Mouse (Mus musculus): ENCODE measurements around the gene Atp11a. TPM values are rescaled to one million over a fixed set of nuclear protein-coding genes. Genes with fewer than 3 reads are reported as not detected.

The Atp11a gene
- polyA plus RNA-seq, 1 experiment from 2014 or later: 17.0 TPM

DNA sequence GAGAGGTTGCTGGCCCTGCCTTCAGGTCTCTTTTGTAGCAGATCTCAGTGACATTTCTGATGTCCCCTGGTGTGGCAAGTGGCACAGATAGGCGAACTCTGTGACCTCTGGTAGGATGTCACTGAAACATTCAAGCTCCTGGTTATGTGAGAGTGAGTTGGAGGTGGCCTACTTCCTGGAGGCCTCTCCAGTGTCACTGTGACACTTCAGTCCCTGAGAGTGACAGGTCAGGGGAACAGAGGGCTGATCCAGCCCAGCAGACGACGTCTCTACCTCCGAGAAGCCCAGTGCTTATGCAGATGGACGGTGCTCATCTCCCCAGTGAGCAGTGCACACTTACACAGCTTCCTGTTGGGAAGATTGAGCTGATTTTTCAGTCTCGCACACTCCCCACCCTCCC lies 68.4 kb downstream of the Atp11a start:
- H3K36me3 ChIP-seq: peaks cover 89% of the 10 kb centered on the region
- ATAC-seq (replicated peaks; ENCODE audit: low FRiP score): no peak
- no peak overlapping the region for H3K27ac ChIP-seq
- no peak overlapping the region for H3K4me2 ChIP-seq
- H3K4me3 ChIP-seq (replicated peaks): no peak overlapping the region
- H3K4me1 ChIP-seq: peaks cover 11% of the 10 kb centered on the region; the same call in 1 of the 2 replicates
- H3K9ac ChIP-seq: no peak overlapping the region
- WGBS: 69% methylated on average over 6 of the region's 6 CpGs
- H3K27me3 ChIP-seq: no peaks in the 10 kb centered on the region
- no peaks in the 10 kb centered on the region for H3K9me3 ChIP-seq (replicated peaks)

DNA sequence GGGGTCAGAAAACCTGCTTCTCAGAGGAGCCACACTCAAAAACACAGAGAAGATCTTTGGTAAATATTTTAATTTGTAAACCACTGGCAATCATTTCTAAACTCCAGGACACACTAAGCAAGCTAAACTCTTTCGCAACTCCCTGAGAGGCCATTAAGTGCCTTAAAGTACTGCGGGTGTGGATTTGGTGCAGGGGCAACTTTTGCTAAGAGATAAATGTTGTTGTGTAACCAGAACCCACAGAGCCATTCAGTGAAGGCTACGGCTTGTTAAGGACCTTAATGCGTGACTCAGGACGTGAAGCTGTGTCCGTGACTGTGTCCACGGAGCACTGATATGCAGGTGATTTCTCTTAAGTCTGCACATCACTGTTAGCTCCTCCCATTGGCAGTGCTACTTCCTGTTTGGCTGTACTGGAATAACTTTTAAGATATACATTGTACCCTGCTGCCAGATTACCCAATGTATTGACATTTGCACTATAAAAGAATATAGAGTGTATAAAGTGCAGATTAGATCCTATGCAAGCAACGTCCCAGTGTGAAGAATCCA lies 68.9 kb downstream of the Atp11a start:
- Histone ChIP-seq H3K27ac (no peak overlapping the region), H3K27me3 (no peaks in the 10 kb centered on the region), H3K36me3 (peaks cover 91% of the 10 kb centered on the region), H3K9ac (no peak overlapping the region), H3K4me2 (no peak overlapping the region), H3K4me1 (peaks cover 11% of the 10 kb centered on the region; the same call in 1 of the 2 replicates), H3K4me3 (replicated peaks) (no peak overlapping the region), H3K9me3 (replicated peaks) (no peaks in the 10 kb centered on the region)
- ATAC-seq (replicated peaks; ENCODE audit: low FRiP score): no peak
- 84% methylated on average over 8 of the region's 8 CpGs for WGBS

DNA sequence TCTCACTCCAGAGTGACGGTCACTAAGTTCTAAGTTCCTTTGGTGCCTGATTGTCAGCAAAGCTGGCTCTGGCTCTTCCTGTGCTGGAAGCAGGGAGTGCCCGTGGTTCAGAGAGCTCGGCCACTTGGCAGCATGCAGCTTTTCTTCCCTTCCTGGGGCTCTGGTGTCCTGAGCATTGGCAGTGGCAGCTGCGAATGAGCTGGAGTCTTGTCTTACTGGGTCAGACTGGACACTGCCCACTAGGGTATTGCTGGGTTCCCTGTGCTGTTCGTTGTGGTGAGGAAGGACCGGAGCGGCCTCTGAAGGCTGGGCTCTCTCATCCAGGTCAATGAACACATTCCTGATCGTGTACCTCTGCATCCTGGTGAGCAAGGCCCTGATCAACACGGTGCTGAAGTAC lies 70.3 kb downstream of the Atp11a start:
- no peaks in the 10 kb centered on the region for H3K27me3 ChIP-seq
- H3K4me3 ChIP-seq (replicated peaks): no peak overlapping the region
- H3K9ac ChIP-seq: no peak overlapping the region
- peaks cover 89% of the 10 kb centered on the region for H3K36me3 ChIP-seq
- 93% methylated on average over 9 of the region's 9 CpGs for WGBS
- H3K9me3 ChIP-seq (replicated peaks): no peaks in the 10 kb centered on the region
- no peak overlapping the region for H3K27ac ChIP-seq
- no peak for ATAC-seq (replicated peaks; ENCODE audit: low FRiP score)
- H3K4me1 ChIP-seq: peaks cover 11% of the 10 kb centered on the region; the same call in 1 of the 2 replicates
- no peak overlapping the region for H3K4me2 ChIP-seq

DNA sequence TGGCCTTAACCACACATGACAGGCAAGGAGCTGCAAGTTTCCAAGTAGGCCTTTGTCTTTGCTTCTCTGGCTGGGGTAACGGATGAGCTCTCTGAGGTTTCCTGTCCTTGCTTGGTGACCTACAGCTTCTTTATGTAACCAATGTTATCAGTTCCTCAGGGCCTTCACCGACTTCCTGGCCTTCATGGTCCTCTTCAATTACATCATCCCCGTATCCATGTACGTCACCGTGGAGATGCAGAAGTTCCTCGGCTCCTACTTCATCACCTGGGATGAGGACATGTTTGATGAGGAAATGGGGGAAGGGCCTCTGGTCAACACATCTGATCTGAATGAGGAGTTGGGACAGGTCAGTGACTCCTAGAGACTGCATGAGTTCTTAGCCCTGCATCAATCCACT lies 71.5 kb downstream of the Atp11a start:
- no peak overlapping the region for H3K4me2 ChIP-seq
- H3K4me1 ChIP-seq: peaks cover 4% of the 10 kb centered on the region; the same call in 1 of the 2 replicates
- no peaks in the 10 kb centered on the region for H3K27me3 ChIP-seq
- no peak for ATAC-seq (replicated peaks; ENCODE audit: low FRiP score)
- no peak overlapping the region for H3K4me3 ChIP-seq (replicated peaks)
- H3K36me3 ChIP-seq: peaks cover 89% of the 10 kb centered on the region
- no peaks in the 10 kb centered on the region for H3K9me3 ChIP-seq (replicated peaks)
- no peak overlapping the region for H3K27ac ChIP-seq
- WGBS: 87% methylated on average over 6 of the region's 6 CpGs
- H3K9ac ChIP-seq: no peak overlapping the region

DNA sequence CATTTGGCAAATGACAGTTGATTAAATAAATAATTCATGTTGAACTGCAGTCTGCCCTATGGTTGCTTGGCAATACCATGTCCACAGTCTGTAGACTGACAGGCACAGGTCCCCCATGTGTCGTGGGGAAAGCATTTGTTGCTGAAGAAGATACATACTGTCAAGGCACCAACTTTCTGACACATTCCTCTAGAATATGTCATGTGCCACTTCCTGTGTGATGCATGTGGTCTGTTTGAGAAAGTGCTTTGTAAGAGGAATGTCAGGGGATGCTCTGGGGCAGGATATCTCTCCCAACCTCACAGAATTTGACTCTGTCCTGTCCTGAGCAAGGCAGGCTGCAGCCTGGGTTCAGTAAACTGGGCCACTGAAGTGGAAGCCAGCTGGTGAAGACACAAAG lies 72.6 kb downstream of the Atp11a start:
- H3K27me3 ChIP-seq: no peaks in the 10 kb centered on the region
- peaks cover 91% of the 10 kb centered on the region for H3K36me3 ChIP-seq
- H3K9me3 ChIP-seq (replicated peaks): no peaks in the 10 kb centered on the region
- no peak overlapping the region for H3K9ac ChIP-seq
- ATAC-seq (replicated peaks; ENCODE audit: low FRiP score): no peak
- H3K4me3 ChIP-seq (replicated peaks): no peak overlapping the region
- H3K27ac ChIP-seq: no peak overlapping the region
- WGBS: 61% methylated on average over 1 of the region's 1 CpGs
- H3K4me1 ChIP-seq: no peaks in the 10 kb centered on the region
- no peak overlapping the region for H3K4me2 ChIP-seq

DNA sequence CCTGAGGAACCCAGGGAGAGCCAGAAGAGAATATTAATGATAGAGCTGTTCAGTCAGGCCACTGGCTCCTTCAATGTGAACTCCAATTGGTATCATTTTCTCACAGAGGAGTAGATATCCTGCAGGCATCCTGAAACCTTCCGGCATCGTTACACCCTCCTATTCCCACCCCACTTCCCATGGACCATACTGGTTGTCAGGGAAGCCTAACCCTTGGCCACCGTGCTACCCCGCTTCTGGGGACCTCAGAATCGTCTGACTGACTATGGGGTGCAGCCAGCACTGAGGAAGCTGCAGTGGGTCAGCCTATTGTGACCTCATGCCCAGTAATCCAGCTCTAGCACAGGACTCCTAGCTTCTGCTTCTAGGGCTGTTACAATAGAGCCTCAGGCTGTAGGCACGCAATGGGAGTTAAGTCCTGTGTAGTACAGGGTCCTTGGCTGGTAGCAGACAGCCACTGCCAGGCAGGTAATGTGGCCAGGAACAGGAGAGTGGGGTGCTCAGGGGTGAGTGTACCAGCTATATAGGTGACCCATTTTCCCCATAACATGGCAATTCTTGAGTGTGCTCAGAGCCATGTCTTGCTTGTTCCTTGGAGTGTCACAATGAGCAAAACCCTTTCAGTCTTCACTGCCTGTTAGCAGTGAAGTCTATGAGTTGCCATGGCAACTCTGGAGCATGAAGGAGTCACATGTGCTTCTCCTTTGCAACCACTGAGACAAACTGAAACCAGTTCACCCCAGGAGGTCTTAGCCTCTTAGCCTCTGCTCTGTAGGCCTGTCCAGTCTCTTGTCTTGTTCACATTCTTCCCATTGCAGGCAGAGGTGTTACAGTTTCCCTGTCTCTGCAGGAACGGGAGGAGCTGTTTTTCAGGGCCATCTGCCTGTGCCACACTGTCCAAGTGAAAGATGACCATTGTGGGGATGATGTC lies 75.1 kb downstream of the Atp11a start:
- H3K27me3 ChIP-seq: no peaks in the 10 kb centered on the region
- H3K27ac ChIP-seq: no peak overlapping the region
- 93% methylated on average over 7 of the region's 7 CpGs for WGBS
- H3K9ac ChIP-seq: no peak overlapping the region
- no peak overlapping the region for H3K4me2 ChIP-seq
- no peaks in the 10 kb centered on the region for H3K4me1 ChIP-seq
- no peak for ATAC-seq (replicated peaks; ENCODE audit: low FRiP score)
- H3K36me3 ChIP-seq: peaks cover 96% of the 10 kb centered on the region
- no peaks in the 10 kb centered on the region for H3K9me3 ChIP-seq (replicated peaks)
- no peak overlapping the region for H3K4me3 ChIP-seq (replicated peaks)

DNA sequence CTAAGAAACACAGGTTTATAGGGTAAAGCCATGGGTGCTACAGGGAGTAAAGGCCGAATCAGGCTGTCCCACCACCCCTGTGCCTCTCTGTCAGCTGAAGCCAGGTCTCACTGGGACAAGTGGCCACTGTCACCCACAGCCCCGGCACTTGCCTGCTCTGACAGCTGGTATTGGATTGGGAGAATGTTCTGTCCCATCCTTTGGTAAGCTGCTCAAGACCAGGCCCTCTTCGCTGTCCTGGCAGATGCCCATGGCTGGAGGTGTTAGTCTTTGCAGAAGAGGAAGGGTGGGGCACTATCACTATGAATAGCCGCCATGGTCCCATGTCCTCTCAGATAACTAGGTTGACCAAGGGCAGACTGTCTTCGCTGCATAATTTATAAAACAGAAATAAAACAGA lies 76.8 kb downstream of the Atp11a start:
- Histone ChIP-seq H3K27ac (no peak overlapping the region), H3K36me3 (peaks cover 96% of the 10 kb centered on the region), H3K4me2 (no peak overlapping the region), H3K9ac (no peak overlapping the region), H3K4me3 (replicated peaks) (no peak overlapping the region), H3K4me1 (no peaks in the 10 kb centered on the region), H3K9me3 (replicated peaks) (no peaks in the 10 kb centered on the region), H3K27me3 (no peaks in the 10 kb centered on the region)
- 94% methylated on average over 5 of the region's 5 CpGs for WGBS
- no peak for ATAC-seq (replicated peaks; ENCODE audit: low FRiP score)

DNA sequence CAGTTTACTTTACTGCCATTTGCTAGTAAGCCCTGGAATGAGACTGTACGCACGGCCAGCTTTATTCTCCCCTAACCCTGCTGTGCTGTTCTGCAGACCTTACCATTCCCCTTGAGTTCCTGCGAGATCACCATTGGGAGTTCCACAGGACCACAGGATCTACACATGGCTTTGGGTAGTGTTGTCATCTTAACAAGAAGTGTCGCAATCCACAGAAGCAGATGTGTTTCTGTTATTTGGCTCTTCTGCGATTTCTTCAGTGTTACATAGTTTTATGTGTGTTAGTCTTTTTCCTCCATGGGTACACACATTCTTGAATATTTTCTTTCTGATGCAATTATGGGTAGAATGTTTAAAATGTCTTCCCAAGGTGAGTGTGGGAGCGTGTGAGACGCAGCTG lies 84.0 kb downstream of the Atp11a start:
- no peak for ATAC-seq (replicated peaks; ENCODE audit: low FRiP score)

DNA sequence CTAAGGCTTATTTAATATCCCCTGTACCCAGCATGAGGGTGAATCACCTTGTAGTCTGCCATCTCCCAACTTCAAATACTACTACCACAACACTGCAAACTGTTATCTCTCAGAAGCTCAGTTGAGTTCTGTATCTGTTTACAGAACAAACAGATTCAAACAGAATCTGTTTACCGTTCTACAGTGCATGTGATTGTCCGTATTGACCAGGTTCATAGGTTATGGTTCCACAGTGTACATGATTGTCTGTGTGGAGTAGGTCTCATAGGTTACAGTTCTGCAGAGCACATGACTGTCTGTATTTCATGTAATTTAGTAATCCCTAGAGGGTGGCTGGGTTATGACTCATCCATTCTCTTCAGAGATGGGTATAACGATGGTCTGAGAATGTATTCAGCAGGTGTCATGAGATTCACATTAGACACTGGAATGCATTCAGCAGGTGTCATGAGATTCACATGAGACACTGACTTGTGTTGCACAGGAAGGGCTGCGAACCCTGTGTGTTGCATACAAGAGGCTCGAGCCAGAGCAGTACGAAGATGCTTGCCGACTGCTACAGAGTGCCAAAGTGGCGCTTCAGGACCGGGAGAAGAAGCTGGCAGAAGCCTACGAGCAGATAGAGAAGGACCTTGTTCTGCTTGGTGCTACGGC lies 85.7 kb downstream of the Atp11a start:
- Histone ChIP-seq H3K4me2 (no peak overlapping the region), H3K27ac (no peak overlapping the region), H3K36me3 (peaks cover 87% of the 10 kb centered on the region), H3K4me3 (replicated peaks) (no peak overlapping the region), H3K9ac (no peak overlapping the region), H3K27me3 (no peaks in the 10 kb centered on the region), H3K4me1 (no peaks in the 10 kb centered on the region), H3K9me3 (replicated peaks) (no peaks in the 10 kb centered on the region)
- ATAC-seq (replicated peaks; ENCODE audit: low FRiP score): no peak
- WGBS: 94% methylated on average over 11 of the region's 11 CpGs

More for the DNA sequence above, 84.0 kb downstream of the Atp11a start:
- Histone ChIP-seq H3K4me2 (no peak overlapping the region), H3K4me3 (replicated peaks) (no peak overlapping the region), H3K27ac (no peak overlapping the region), H3K4me1 (no peaks in the 10 kb centered on the region), H3K9me3 (replicated peaks) (no peaks in the 10 kb centered on the region), H3K9ac (no peak overlapping the region), H3K36me3 (peaks cover 90% of the 10 kb centered on the region), H3K27me3 (no peaks in the 10 kb centered on the region)
- 90% methylated on average over 7 of the region's 7 CpGs for WGBS

DNA sequence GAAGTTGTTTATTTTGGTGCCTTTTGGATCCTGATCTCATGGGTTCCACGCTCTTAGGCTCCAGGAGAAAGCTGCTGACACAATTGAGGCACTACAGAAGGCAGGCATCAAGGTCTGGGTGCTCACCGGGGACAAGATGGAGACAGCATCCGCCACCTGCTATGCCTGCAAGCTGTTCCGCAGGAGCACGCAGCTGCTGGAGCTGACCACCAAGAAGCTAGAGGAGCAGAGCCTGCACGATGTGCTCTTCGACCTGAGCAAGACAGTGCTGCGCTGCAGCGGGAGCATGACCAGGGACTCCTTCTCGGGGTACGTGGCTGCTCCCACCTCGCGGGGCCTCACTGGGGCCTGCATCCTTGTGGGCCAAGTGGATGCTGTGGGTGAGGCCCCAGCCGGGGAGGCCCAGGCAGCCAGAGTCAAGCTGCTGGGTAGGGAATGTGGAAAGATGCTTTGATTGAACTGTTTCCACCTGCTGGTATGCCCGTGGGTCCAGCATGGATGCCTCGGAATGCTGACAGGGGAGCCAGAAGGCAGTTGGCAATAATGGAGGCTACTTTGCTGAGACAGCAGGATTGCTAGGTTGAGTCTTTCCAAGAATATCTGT lies 87.6 kb downstream of the Atp11a start:
- WGBS: 93% methylated on average over 16 of the region's 16 CpGs
- H3K36me3 ChIP-seq: peaks cover 88% of the 10 kb centered on the region
- H3K9ac ChIP-seq: no peak overlapping the region
- no peak overlapping the region for H3K4me2 ChIP-seq
- H3K9me3 ChIP-seq (replicated peaks): no peaks in the 10 kb centered on the region
- no peak overlapping the region for H3K27ac ChIP-seq
- no peaks in the 10 kb centered on the region for H3K4me1 ChIP-seq
- no peak for ATAC-seq (replicated peaks; ENCODE audit: low FRiP score)
- H3K27me3 ChIP-seq: no peaks in the 10 kb centered on the region
- no peak overlapping the region for H3K4me3 ChIP-seq (replicated peaks)

DNA sequence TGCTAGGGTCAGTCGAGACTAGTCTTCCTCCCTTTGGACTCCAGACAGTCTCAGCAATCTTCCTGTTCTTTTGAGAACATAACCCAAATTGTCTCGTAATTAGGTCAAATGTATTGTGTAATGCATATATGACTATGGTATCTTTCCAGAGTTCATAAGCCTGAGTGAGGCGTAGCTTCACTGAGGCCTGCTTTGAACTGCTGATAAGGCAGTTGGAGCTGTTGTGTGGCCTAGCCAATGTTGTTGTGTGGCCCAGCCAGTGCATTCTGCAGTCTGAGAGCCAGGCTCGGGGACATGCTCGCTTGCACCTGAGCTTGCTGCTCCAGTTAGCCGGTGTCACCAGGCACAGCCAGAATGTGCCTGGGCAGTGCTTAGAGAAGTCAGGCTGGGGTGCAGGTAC lies 89.6 kb downstream of the Atp11a start:
- ATAC-seq (replicated peaks; ENCODE audit: low FRiP score): no peak
- H3K4me1 ChIP-seq: no peaks in the 10 kb centered on the region
- H3K27ac ChIP-seq: no peak overlapping the region
- no peaks in the 10 kb centered on the region for H3K9me3 ChIP-seq (replicated peaks)
- H3K4me2 ChIP-seq: no peak overlapping the region
- H3K9ac ChIP-seq: no peak overlapping the region
- H3K4me3 ChIP-seq (replicated peaks): no peak overlapping the region
- H3K27me3 ChIP-seq: no peaks in the 10 kb centered on the region
- H3K36me3 ChIP-seq: peaks cover 93% of the 10 kb centered on the region
- WGBS: 89% methylated on average over 6 of the region's 6 CpGs

DNA sequence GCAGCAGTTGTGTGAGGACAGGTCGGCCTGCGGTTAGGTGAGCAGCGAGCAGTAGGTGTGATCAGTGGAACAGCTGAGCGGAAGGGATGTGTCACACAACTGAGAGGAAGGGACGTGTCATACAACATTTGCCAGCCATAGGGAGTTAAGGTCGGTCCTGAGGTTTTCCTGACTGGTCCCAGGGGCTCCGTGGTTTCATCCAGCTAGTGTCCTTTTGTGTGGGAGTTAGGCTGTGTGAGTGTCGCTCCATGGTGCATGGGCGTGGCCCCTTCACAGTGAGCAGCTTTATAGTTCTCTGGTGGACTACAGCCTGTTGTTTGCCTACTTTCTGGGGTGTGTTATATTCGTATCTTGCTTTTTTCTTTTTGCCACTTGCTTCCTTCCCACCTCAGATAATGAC lies 94.4 kb downstream of the Atp11a start:
- Histone ChIP-seq H3K36me3 (peaks cover 70% of the 10 kb centered on the region), H3K9me3 (replicated peaks) (no peaks in the 10 kb centered on the region), H3K27me3 (no peaks in the 10 kb centered on the region), H3K27ac (no peak overlapping the region), H3K4me2 (no peak overlapping the region), H3K4me1 (0 out of 2 replicates have a peak, but pooled peaks cover 9% of the 10 kb centered on the region), H3K4me3 (replicated peaks) (no peak overlapping the region), H3K9ac (no peak overlapping the region)
- no peak for ATAC-seq (replicated peaks; ENCODE audit: low FRiP score)
- whole genome bisulfite sequencing: 75% methylated on average over 10 of the region's 10 CpGs
